Mouse (Mus musculus): ENCODE data around the gene Coa7.

GRCm38 (mm10) chr4:108358498-108358897 is 30.6 kb downstream of the Coa7 start:
- no peak for TF ChIP-seq POLR2A (IDR thresholded peaks at IDR 0.05; ENCODE audit: control insufficient read depth, extremely low read depth, insufficient read depth, low read length, poor library complexity)
- no peak for TF ChIP-seq CTCF (IDR thresholded peaks at IDR 0.05; ENCODE audit: borderline replicate concordance, control insufficient read depth, extremely low read depth, insufficient read depth, low read length, poor library complexity)

Data from thymus, adult 2 months (tissue).